Mouse (Mus musculus) forebrain, embryonic 16.5 days (tissue): Measurements from ENCODE around the gene Adgrf5. TPM values are rescaled to one million over a fixed set of nuclear protein-coding genes. Genes with fewer than 3 reads are reported as not detected.
A peak's percentile ranks its signal among the peaks of the same experiment; 100 is the strongest.
"Not testable (repeated sequence)": the region's sequence is repeated elsewhere in the genome, so short reads cannot be mapped to it uniquely, and the experiment has no call there.

Experiments
- ATAC-seq: fragments of 200-750 bp; cut with Nextera tagmentation; 2 replicates; pipeline ENCODE4 v1.8.0; 2017; ENCODE audit warnings: mild to moderate bottlenecking, moderate library complexity
- H3K27ac ChIP-seq: fragments of 300-500 bp; sonication (generic); 2 replicates; pipeline ENCODE4 v1.5.1; 2014; ENCODE audit warnings: low read length, control low read depth
- H3K27me3 ChIP-seq: fragments of 300-500 bp; sonication (generic); replicated peaks from 2 replicates; pipeline ENCODE4 v1.6.1; 2014; ENCODE audit warnings: low read length; ENCODE audit not compliant: control insufficient read depth, insufficient read depth
- H3K36me3 ChIP-seq: fragments of 300-500 bp; sonication (generic); 2 replicates; pipeline ENCODE4 v1.6.1; 2014; ENCODE audit not compliant: control insufficient read depth, insufficient read depth
- H3K4me1 ChIP-seq: fragments of 300-500 bp; sonication (generic); replicated peaks from 2 replicates; pipeline ENCODE4 v1.6.1; 2014; ENCODE audit warnings: low read length; ENCODE audit not compliant: control insufficient read depth, insufficient read depth
- H3K4me2 ChIP-seq: fragments of 300-500 bp; sonication (generic); 2 replicates; pipeline ENCODE4 v1.6.1; 2014; ENCODE audit warnings: mild to moderate bottlenecking, low read length, control low read depth
- H3K4me3 ChIP-seq: fragments of 300-500 bp; sonication (generic); replicated peaks from 2 replicates; pipeline ENCODE4 v1.5.1; 2014; ENCODE audit warnings: mild to moderate bottlenecking, low read length, control low read depth
- H3K9ac ChIP-seq: fragments of 300-500 bp; sonication (generic); replicated peaks from 2 replicates; pipeline ENCODE4 v1.6.1; 2014; ENCODE audit warnings: low read depth, low read length, control low read depth
- H3K9me3 ChIP-seq: fragments of 300-500 bp; sonication (generic); 2 replicates; pipeline ENCODE4 v1.6.1; 2016; ENCODE audit warnings: low read length; ENCODE audit not compliant: control insufficient read depth
- WGBS: fragments of 180-500 bp; shearing (Covaris S2); extraction: QIAGEN DNeasy Blood & Tissue Kit; methylation state at CpG from one replicate; pipeline ENCODE4 v1.1.7; 2014; 5-methylcytosine and 5-hydroxymethylcytosine counted together
- polyA plus RNA-seq: library from polyadenylated mRNA; unstranded; fragments of >200 nt; fragmentation: Nextera tagmentation; extraction: Ambion mirVana; gene quantifications from 2 replicates; pipeline ENCODE4 v1.2.1, GENCODE M21; 2015

The Adgrf5 gene
- polyA plus RNA-seq, 1 experiment from 2014 or later, result 8.4 TPM

- Histone ChIP-seq H3K9me3 (no peaks in the 10 kb centered on the region), H3K4me2 (no peak overlapping the region), H3K4me1 (no peaks in the 10 kb centered on the region), H3K36me3 (no peaks in the 10 kb centered on the region), H3K9ac (no peak overlapping the region), H3K27ac (no peak overlapping the region), H3K4me3 (no peak overlapping the region), H3K27me3 (no peaks in the 10 kb centered on the region)
- ATAC-seq, result no peak
- 88% methylated on average over 2 of the region's 2 CpGs for WGBS
Observed at GRCm38 (mm10) chr17:43337643-43338042, 22.6 kb upstream of the Adgrf5 start.

GRCm38 (mm10) chr17:43338279-43338678 lies 22.0 kb upstream of the Adgrf5 start:
- no peaks in the 10 kb centered on the region for H3K27me3 ChIP-seq
- ATAC-seq, result no peak
- no peak overlapping the region for H3K4me2 ChIP-seq
- no peaks in the 10 kb centered on the region for H3K36me3 ChIP-seq
- H3K9me3 ChIP-seq, result no peaks in the 10 kb centered on the region
- no peak overlapping the region for H3K4me3 ChIP-seq
- 83% methylated on average over 3 of the region's 3 CpGs for WGBS
- no peak overlapping the region for H3K9ac ChIP-seq
- H3K4me1 ChIP-seq, result no peaks in the 10 kb centered on the region
- H3K27ac ChIP-seq, result no peak overlapping the region

- not testable (repeated sequence) for ATAC-seq, H3K27me3 ChIP-seq, H3K4me3 ChIP-seq, H3K4me1 ChIP-seq, H3K36me3 ChIP-seq, H3K9ac ChIP-seq, H3K4me2 ChIP-seq, H3K27ac ChIP-seq, H3K9me3 ChIP-seq
- WGBS, result 95% methylated on average over 2 of the region's 2 CpGs
Observed at GRCm38 (mm10) chr17:43346499-43346898, 13.8 kb upstream of the Adgrf5 start.

GRCm38 (mm10) chr17:43357902-43358539 lies 2.2 kb upstream of the Adgrf5 start:
- Histone ChIP-seq H3K9ac (0 out of 2 replicates have a peak overlapping the region, but pooled peaks have one; percentile 22), H3K27me3 (no peaks in the 10 kb centered on the region), H3K27ac (no peak overlapping the region), H3K4me3 (no peak overlapping the region), H3K9me3 (no peaks in the 10 kb centered on the region), H3K36me3 (no peaks in the 10 kb centered on the region), H3K4me2 (no peak overlapping the region), H3K4me1 (no peaks in the 10 kb centered on the region)
- ATAC-seq, result peak; percentile 66; the same call in 1 of the 2 replicates
- 4% methylated on average over 9 of the region's 9 CpGs for WGBS

- Histone ChIP-seq H3K4me3 (no peak overlapping the region), H3K9me3 (no peaks in the 10 kb centered on the region), H3K36me3 (no peaks in the 10 kb centered on the region), H3K27ac (no peak overlapping the region), H3K27me3 (no peaks in the 10 kb centered on the region), H3K4me2 (no peak overlapping the region), H3K4me1 (no peaks in the 10 kb centered on the region), H3K9ac (no peak overlapping the region)
- ATAC-seq, result no peak
- 87% methylated on average over 11 of the region's 11 CpGs for WGBS
Observed at GRCm38 (mm10) chr17:43361021-43361420, 770 bp downstream of the Adgrf5 start.

GRCm38 (mm10) chr17:43362362-43362761 lies 2.1 kb downstream of the Adgrf5 start:
- WGBS, result 51% methylated on average over 11 of the region's 11 CpGs
- ATAC-seq, result no peak
- no peaks in the 10 kb centered on the region for H3K36me3 ChIP-seq
- no peaks in the 10 kb centered on the region for H3K9me3 ChIP-seq
- H3K27me3 ChIP-seq, result no peaks in the 10 kb centered on the region
- no peaks in the 10 kb centered on the region for H3K4me1 ChIP-seq
- no peak overlapping the region for H3K4me3 ChIP-seq
- no peak overlapping the region for H3K27ac ChIP-seq
- no peak overlapping the region for H3K9ac ChIP-seq
- no peak overlapping the region for H3K4me2 ChIP-seq

- H3K4me2 ChIP-seq, result no peak overlapping the region
- no peak for ATAC-seq
- H3K9ac ChIP-seq, result no peak overlapping the region
- H3K4me1 ChIP-seq, result no peaks in the 10 kb centered on the region
- H3K4me3 ChIP-seq, result no peak overlapping the region
- WGBS, result 70% methylated on average over 6 of the region's 6 CpGs
- H3K9me3 ChIP-seq, result no peaks in the 10 kb centered on the region
- no peaks in the 10 kb centered on the region for H3K27me3 ChIP-seq
- no peak overlapping the region for H3K27ac ChIP-seq
- H3K36me3 ChIP-seq, result no peaks in the 10 kb centered on the region
Observed at GRCm38 (mm10) chr17:43362881-43363280, 2.6 kb downstream of the Adgrf5 start.

- Histone ChIP-seq H3K4me1 (no peaks in the 10 kb centered on the region), H3K9ac (no peak overlapping the region), H3K4me2 (no peak overlapping the region), H3K27me3 (no peaks in the 10 kb centered on the region), H3K4me3 (no peak overlapping the region), H3K9me3 (no peaks in the 10 kb centered on the region), H3K36me3 (no peaks in the 10 kb centered on the region), H3K27ac (no peak overlapping the region)
- no peak for ATAC-seq
- 78% methylated on average over 6 of the region's 6 CpGs for WGBS
Observed at GRCm38 (mm10) chr17:43363921-43364320, 3.7 kb downstream of the Adgrf5 start.

GRCm38 (mm10) chr17:43365297-43365696 lies 5.0 kb downstream of the Adgrf5 start:
- no peak overlapping the region for H3K4me3 ChIP-seq
- H3K27ac ChIP-seq, result no peak overlapping the region
- 92% methylated on average over 6 of the region's 6 CpGs for WGBS
- no peak for ATAC-seq
- H3K4me2 ChIP-seq, result no peak overlapping the region
- H3K9me3 ChIP-seq, result no peaks in the 10 kb centered on the region
- no peaks in the 10 kb centered on the region for H3K4me1 ChIP-seq
- no peak overlapping the region for H3K9ac ChIP-seq
- no peaks in the 10 kb centered on the region for H3K36me3 ChIP-seq
- no peaks in the 10 kb centered on the region for H3K27me3 ChIP-seq

- H3K27me3 ChIP-seq, result no peaks in the 10 kb centered on the region
- H3K9me3 ChIP-seq, result no peaks in the 10 kb centered on the region
- no peaks in the 10 kb centered on the region for H3K4me1 ChIP-seq
- no peak overlapping the region for H3K4me2 ChIP-seq
- H3K4me3 ChIP-seq, result no peak overlapping the region
- no peak overlapping the region for H3K9ac ChIP-seq
- 68% methylated on average over 9 of the region's 9 CpGs for WGBS
- ATAC-seq, result no peak
- H3K36me3 ChIP-seq, result no peaks in the 10 kb centered on the region
- no peak overlapping the region for H3K27ac ChIP-seq
Observed at GRCm38 (mm10) chr17:43366486-43366885, 6.2 kb downstream of the Adgrf5 start.
